Mouse (Mus musculus) spleen, postnatal 36 days (tissue): Measurements from ENCODE around the gene Olfr1406.
"Not testable (repeated sequence)": the region's sequence is repeated elsewhere in the genome, so short reads cannot be mapped to it uniquely, and the experiment has no call there.

Source experiments
- DNase-seq, 2 experiments: peaks; one replicate each; pipeline ENCODE4 v3.0.0; 2022; ENCODE audit warnings: low spot score in 2 of 2, mixed read lengths in 1 of 2

Olfr1406 gene

GRCm38 (mm10) chr1:173190540-173190939 lies at the start of gene Olfr1406:
TSS of gene Olfr1406 (minus strand) at chr1:173190640.
- DNase-seq: no peak

- not testable (repeated sequence) for DNase-seq
Measured at GRCm38 (mm10) chr1:173237004-173237403, 46.6 kb upstream of the Olfr1406 start.

- DNase-seq: no peak
Measured at GRCm38 (mm10) chr1:173227081-173227480, 36.6 kb upstream of the Olfr1406 start, which contains the start of gene Fcer1a. TSS of gene Fcer1a (minus strand) at chr1:173227214.

- DNase-seq: no peak
Measured at GRCm38 (mm10) chr1:173216481-173216880, 26.0 kb upstream of the Olfr1406 start.

GRCm38 (mm10) chr1:173212092-173212491 lies 21.7 kb upstream of the Olfr1406 start, which contains the start of gene Olfr1404:
TSS of gene Olfr1404 (plus strand) at chr1:173212392.
- no peak for DNase-seq

GRCm38 (mm10) chr1:173197508-173197907 lies 7.1 kb upstream of the Olfr1406 start, which contains the start of gene Olfr218:
TSS of gene Olfr218 (plus strand) at chr1:173197808.
- DNase-seq: no peak

- DNase-seq: no peak
Measured at GRCm38 (mm10) chr1:173196359-173196758, 5.9 kb upstream of the Olfr1406 start.

- DNase-seq: no peak
Measured at GRCm38 (mm10) chr1:173192059-173192458, 1.6 kb upstream of the Olfr1406 start.

GRCm38 (mm10) chr1:173174154-173174842 lies 16.1 kb downstream of the Olfr1406 start:
- DNase-seq: no peak

- DNase-seq: no peak
Measured at GRCm38 (mm10) chr1:173137274-173137673, 53.2 kb downstream of the Olfr1406 start, which contains the start of gene Olfr1408. TSS of gene Olfr1408 (minus strand) at chr1:173137374.
